Mouse (Mus musculus) hindbrain, embryonic 16.5 days (tissue): Measurements from ENCODE around the gene Trdmt1. TPM values are rescaled to one million over a fixed set of nuclear protein-coding genes. Genes with fewer than 3 reads are reported as not detected.

Source experiments
- ATAC-seq: fragments of 200-750 bp; cut with Nextera tagmentation; 2 replicates; pipeline ENCODE4 v1.8.0; 2017; ENCODE audit warnings: moderate TSS enrichment, moderate library complexity
- H3K27ac ChIP-seq: fragments of 300-500 bp; sonication (generic); 2 replicates; pipeline ENCODE4 v1.5.1; 2014; ENCODE audit warnings: low read depth, mild to moderate bottlenecking, control low read depth, low read length, moderate library complexity
- H3K27me3 ChIP-seq: fragments of 300-500 bp; sonication (generic); replicated peaks from 2 replicates; pipeline ENCODE4 v1.6.1; 2014; ENCODE audit warnings: low read length; ENCODE audit not compliant: control insufficient read depth, insufficient read depth
- H3K36me3 ChIP-seq: fragments of 300-500 bp; sonication (generic); 2 replicates; pipeline ENCODE4 v1.6.1; 2014; ENCODE audit warnings: mild to moderate bottlenecking, low read length, moderate library complexity, mixed read lengths; ENCODE audit not compliant: control insufficient read depth, insufficient read depth
- H3K4me1 ChIP-seq: fragments of 300-500 bp; sonication (generic); 2 replicates; pipeline ENCODE4 v1.6.1; 2014; ENCODE audit warnings: low read depth, low read length; ENCODE audit not compliant: control insufficient read depth, insufficient read depth
- H3K4me2 ChIP-seq: fragments of 300-500 bp; sonication (generic); 2 replicates; pipeline ENCODE4 v1.6.1; 2014; ENCODE audit warnings: mild to moderate bottlenecking, low read length, control low read depth, moderate library complexity
- H3K4me3 ChIP-seq: fragments of 300-500 bp; sonication (generic); 2 replicates; pipeline ENCODE4 v1.5.1; 2014; ENCODE audit warnings: mild to moderate bottlenecking, low read length, control low read depth, moderate library complexity
- H3K9ac ChIP-seq: fragments of 300-500 bp; sonication (generic); 2 replicates; pipeline ENCODE4 v1.6.1; 2014; ENCODE audit warnings: low read depth, mild to moderate bottlenecking, control low read depth, low read length, moderate library complexity
- H3K9me3 ChIP-seq: fragments of 300-500 bp; sonication (generic); 2 replicates; pipeline ENCODE4 v1.6.1; 2014; ENCODE audit warnings: mild to moderate bottlenecking, low read length, moderate library complexity; ENCODE audit not compliant: control insufficient read depth
- WGBS: fragments of 180-500 bp; shearing (Covaris S2); extraction: QIAGEN DNeasy Blood & Tissue Kit; methylation state at CpG from one replicate; pipeline ENCODE4 v1.1.7; 2014; 5-methylcytosine and 5-hydroxymethylcytosine counted together
- polyA plus RNA-seq: library from polyadenylated mRNA; unstranded; fragments of >200 nt; fragmentation: Nextera tagmentation; extraction: Ambion mirVana; gene quantifications from 2 replicates; pipeline ENCODE4 v1.2.1, GENCODE M21; 2015

Gene Trdmt1
- polyA plus RNA-seq, 1 experiment from 2014 or later, result 8.6 TPM

DNA sequence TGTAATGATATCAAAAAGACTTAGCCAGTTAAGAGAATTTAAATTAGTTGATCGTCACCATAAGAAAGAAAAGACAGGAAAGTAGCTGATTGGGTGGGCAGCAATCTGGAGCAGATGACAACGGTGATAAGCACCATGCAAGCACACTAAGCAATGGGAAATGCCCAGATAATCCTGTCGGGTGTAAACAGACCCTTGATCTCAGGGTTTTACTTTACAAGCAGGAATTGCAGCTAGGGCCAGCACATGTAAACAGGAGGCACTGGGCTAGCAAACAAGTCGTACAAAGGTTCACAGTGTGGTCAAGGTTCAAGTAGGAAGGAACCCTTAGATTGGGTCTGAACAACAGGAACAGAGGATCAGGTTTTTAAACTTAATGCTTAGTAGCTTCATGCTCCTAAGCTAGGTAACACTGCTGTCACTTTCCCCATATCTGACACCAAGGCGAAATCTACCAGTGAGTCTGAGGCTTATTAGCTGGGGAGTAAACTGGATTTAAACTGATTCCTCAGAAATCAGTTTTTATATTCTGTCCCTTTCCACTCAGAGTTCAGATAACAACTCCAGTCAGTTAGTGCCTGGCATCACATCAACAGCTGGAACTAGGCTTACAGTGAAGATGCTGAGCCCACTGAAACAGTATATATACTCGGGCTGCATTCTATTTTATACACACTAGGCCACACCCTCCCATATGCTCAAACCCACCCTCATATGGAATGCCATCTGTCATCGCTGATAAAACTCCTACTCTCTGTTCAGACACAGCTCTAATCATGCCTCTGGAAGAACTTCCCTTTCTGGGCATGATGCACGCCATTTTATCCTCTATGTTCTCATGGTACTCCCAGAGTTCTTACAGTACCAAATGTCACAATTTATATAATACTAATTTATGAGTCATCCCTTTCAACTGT lies 20.7 kb downstream of the Trdmt1 start:
- H3K4me3 ChIP-seq, result no peak overlapping the region
- H3K4me1 ChIP-seq, result no peaks in the 10 kb centered on the region
- H3K9ac ChIP-seq, result no peak overlapping the region
- ATAC-seq, result peak; percentile 63; the same call in 1 of the 2 replicates
- 70% methylated on average over 8 of the region's 8 CpGs for WGBS
- no peak overlapping the region for H3K27ac ChIP-seq
- H3K36me3 ChIP-seq, result peaks cover 5% of the 10 kb centered on the region; the same call in 1 of the 2 replicates
- H3K4me2 ChIP-seq, result no peak overlapping the region
- H3K27me3 ChIP-seq, result no peaks in the 10 kb centered on the region
- H3K9me3 ChIP-seq, result no peaks in the 10 kb centered on the region

DNA sequence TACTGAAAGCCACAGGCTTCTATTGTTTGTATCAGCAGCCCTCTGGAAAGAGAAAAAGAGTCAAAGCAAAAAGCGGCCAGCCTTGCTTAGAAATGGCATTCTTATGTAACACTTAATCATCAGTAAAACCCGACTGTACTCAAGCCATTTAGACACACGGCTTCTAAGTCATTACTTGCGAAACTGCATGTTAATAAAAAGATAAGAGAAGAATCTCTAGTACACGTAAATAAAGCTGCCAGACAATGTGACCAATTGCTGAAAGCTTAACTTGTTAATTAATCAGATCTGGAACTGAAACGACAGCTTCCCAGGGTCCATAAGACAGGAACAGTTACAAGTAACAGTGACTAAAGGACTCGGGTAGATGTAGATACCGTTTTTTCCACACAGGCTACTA lies 22.4 kb downstream of the Trdmt1 start:
- no peaks in the 10 kb centered on the region for H3K9me3 ChIP-seq
- no peak overlapping the region for H3K4me3 ChIP-seq
- no peak overlapping the region for H3K4me2 ChIP-seq
- no peak overlapping the region for H3K27ac ChIP-seq
- ATAC-seq, result no peak
- H3K9ac ChIP-seq, result no peak overlapping the region
- 41% methylated on average over 8 of the region's 8 CpGs for WGBS
- H3K27me3 ChIP-seq, result no peaks in the 10 kb centered on the region
- H3K36me3 ChIP-seq, result peaks cover 9% of the 10 kb centered on the region; the same call in 1 of the 2 replicates
- no peaks in the 10 kb centered on the region for H3K4me1 ChIP-seq

DNA sequence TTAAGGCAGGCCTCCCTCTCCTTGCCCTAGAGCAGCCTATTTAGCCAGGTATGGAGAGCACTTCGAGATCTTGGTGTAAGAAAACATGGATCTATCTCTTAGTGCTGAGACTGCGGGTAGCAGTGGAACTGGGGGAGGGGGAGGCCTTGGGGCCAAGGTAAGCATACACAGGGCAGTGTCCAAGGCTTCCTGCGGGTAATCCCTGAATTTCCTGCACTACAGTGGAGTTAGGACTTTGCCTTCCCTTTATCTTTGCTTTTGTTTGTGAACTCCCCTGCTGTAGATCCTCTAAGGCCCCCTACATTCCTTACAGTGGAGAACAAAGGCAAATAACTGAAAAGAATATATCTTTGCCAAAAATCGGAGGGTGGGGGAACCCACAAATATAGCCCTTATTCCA lies 29.5 kb downstream of the Trdmt1 start:
- Histone ChIP-seq H3K9ac (no peak overlapping the region), H3K4me3 (no peak overlapping the region), H3K27ac (no peak overlapping the region), H3K36me3 (peaks cover 14% of the 10 kb centered on the region; the same call in 1 of the 2 replicates), H3K4me1 (no peaks in the 10 kb centered on the region), H3K27me3 (no peaks in the 10 kb centered on the region), H3K4me2 (no peak overlapping the region), H3K9me3 (no peaks in the 10 kb centered on the region)
- no peak for ATAC-seq
- WGBS, result 64% methylated on average over 4 of the region's 4 CpGs

DNA sequence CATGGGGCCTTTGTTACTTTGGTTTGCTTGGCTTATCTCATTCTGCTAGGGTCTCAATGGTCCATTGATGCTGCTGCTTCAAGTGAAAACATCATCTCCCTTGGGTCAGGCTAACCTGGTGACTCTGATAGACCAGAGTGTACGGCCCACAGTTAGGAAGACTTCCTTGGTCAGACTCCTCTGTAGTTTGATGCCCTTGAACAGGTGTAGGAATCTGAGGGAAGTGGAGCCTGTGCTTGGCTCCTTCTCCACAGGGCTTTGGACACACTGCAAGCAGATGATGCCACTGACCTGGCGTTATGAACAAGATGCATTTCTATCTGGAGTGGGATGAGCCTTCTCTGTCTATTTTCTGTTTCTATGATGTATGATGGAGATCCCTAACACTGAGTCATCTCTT lies 41.8 kb downstream of the Trdmt1 start:
- no peak overlapping the region for H3K9ac ChIP-seq
- H3K27ac ChIP-seq, result no peak overlapping the region
- H3K27me3 ChIP-seq, result no peaks in the 10 kb centered on the region
- no peaks in the 10 kb centered on the region for H3K9me3 ChIP-seq
- no peaks in the 10 kb centered on the region for H3K4me1 ChIP-seq
- no peak for ATAC-seq
- WGBS, result 94% methylated on average over 2 of the region's 2 CpGs
- no peak overlapping the region for H3K4me2 ChIP-seq
- no peak overlapping the region for H3K4me3 ChIP-seq
- no peaks in the 10 kb centered on the region for H3K36me3 ChIP-seq

DNA sequence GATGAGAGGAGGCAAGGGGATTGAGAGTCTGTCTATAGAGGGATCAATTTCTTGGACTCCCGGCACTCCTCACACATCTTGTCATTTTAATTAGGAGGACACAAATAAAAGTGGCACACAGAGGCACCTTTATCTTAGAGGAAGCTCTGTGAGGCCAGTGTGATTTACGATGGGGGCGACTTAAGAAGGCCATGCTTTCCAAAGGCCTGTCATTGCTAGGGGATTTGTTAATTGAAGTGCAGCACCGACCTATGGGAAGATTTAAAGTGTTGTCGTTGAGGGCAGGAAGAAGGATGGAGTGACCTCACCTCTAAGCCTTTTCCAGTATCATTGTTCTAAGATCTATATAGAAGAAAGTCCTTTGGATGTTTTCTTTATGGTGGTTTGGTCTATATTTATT lies 42.9 kb downstream of the Trdmt1 start:
- Histone ChIP-seq H3K36me3 (no peaks in the 10 kb centered on the region), H3K9me3 (no peaks in the 10 kb centered on the region), H3K27ac (no peak overlapping the region), H3K4me3 (no peak overlapping the region), H3K27me3 (no peaks in the 10 kb centered on the region), H3K4me2 (no peak overlapping the region), H3K4me1 (no peaks in the 10 kb centered on the region), H3K9ac (no peak overlapping the region)
- WGBS, result 36% methylated on average over 5 of the region's 5 CpGs
- ATAC-seq, result no peak

DNA sequence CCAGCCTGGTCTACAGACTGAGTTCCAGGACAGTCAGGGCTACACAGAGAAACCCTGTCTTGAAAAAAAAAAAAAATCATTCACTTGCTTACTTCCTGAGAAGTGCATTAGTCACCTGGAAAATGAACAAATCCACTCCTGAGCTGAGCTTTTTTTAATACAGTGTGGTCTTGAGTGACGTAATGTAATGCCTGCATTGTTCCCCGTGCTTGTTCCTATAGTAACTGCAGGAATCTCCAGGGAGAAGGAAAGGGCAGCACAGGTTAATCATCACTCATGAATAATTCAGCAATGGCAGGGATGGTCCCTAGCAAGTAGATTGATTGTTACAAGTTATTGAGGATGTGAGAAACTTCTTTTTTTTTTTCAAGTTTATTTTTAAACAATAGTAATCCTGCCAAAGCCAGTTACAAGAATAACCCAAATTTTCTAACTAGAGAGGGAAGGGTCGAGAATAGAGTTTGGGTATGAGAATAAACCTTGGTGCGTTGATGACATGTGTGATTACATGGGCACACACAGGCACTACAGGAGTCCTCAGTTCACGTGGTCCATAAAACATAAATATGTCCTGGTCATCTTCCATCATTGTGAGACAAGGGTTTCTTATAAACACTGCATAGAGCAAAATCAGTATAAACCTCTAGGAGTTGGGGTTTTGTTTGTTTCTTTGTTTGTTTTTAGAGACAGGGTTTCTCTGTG lies 44.0 kb downstream of the Trdmt1 start:
- Histone ChIP-seq H3K27me3 (no peaks in the 10 kb centered on the region), H3K4me3 (no peak overlapping the region), H3K9ac (no peak overlapping the region), H3K9me3 (no peaks in the 10 kb centered on the region), H3K4me2 (no peak overlapping the region), H3K4me1 (no peaks in the 10 kb centered on the region), H3K27ac (no peak overlapping the region), H3K36me3 (no peaks in the 10 kb centered on the region)
- peak; percentile 84 for ATAC-seq
- WGBS, result 24% methylated on average over 5 of the region's 5 CpGs

DNA sequence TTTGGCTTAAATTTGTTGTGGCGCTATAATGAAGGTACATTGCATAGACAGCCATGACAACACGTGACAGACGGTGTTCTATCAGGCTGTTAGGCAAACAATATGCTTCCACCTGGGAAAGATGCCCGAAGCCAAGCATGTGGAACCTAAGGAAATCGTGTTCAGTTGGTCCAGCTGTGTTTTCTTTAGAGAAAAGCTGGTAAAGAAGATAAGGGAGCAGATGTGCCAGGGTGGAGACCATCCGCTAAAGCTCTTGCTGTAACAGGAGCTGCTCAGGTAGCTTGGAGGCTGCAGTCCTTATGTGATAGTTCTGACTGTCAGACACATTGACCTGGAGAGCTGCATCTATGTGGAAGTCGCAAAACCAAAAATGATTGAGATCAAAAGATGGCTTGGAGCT lies 45.3 kb downstream of the Trdmt1 start:
- Histone ChIP-seq H3K4me2 (no peak overlapping the region), H3K9ac (no peak overlapping the region), H3K9me3 (no peaks in the 10 kb centered on the region), H3K4me1 (no peaks in the 10 kb centered on the region), H3K36me3 (no peaks in the 10 kb centered on the region), H3K27me3 (no peaks in the 10 kb centered on the region), H3K27ac (no peak overlapping the region), H3K4me3 (no peak overlapping the region)
- 75% methylated on average over 7 of the region's 7 CpGs for WGBS
- no peak for ATAC-seq

DNA sequence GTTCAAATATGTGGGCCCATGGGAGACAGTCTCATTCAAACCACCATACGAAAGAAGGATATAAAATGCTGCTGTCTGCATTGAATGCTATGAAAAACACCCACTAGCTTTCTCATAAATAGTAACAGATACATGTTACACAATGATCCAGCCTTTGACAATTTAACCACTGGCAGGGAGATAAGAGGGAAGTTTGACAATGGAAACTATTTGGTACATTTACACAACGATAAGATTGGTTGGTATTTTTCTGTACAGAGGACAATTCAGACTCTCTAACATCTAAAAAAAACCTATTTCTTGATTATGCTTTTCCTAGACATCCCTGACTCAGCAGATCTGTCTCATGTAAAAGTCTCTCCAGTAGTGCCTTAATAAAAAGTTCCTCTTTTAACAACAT lies 48.4 kb downstream of the Trdmt1 start:
- no peaks in the 10 kb centered on the region for H3K4me1 ChIP-seq
- H3K9me3 ChIP-seq, result no peaks in the 10 kb centered on the region
- WGBS, result 82% methylated on average over 2 of the region's 2 CpGs
- H3K4me3 ChIP-seq, result no peak overlapping the region
- no peak overlapping the region for H3K4me2 ChIP-seq
- no peaks in the 10 kb centered on the region for H3K36me3 ChIP-seq
- ATAC-seq, result no peak
- no peak overlapping the region for H3K27ac ChIP-seq
- no peaks in the 10 kb centered on the region for H3K27me3 ChIP-seq
- no peak overlapping the region for H3K9ac ChIP-seq

DNA sequence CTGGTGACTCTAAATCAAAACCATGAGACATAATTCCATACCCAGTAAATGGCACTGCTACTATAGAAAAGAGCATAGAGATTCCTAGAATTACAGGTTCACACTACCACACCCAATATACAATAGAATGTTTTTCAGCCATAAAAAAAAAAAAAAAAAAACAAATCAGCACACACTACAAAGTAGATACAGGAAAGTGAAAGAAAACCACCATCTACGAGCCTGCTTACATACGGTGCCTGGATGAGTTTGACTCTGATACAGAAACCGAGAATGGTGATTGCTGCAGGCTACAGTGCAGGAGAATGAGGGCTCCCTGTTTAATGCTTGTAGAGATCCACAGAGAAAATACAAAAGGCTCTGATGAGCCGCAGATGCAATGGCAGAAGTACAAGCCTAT lies 51.5 kb downstream of the Trdmt1 start:
- H3K4me2 ChIP-seq, result no peak overlapping the region
- no peak overlapping the region for H3K4me3 ChIP-seq
- no peaks in the 10 kb centered on the region for H3K27me3 ChIP-seq
- H3K27ac ChIP-seq, result no peak overlapping the region
- no peaks in the 10 kb centered on the region for H3K9me3 ChIP-seq
- no peak overlapping the region for H3K9ac ChIP-seq
- ATAC-seq, result no peak
- H3K4me1 ChIP-seq, result no peaks in the 10 kb centered on the region
- WGBS, result 78% methylated on average over 4 of the region's 4 CpGs
- H3K36me3 ChIP-seq, result no peaks in the 10 kb centered on the region
